11 mouse cellular contexts compared by ENCODE assay signal in the genomic region with DNA sequence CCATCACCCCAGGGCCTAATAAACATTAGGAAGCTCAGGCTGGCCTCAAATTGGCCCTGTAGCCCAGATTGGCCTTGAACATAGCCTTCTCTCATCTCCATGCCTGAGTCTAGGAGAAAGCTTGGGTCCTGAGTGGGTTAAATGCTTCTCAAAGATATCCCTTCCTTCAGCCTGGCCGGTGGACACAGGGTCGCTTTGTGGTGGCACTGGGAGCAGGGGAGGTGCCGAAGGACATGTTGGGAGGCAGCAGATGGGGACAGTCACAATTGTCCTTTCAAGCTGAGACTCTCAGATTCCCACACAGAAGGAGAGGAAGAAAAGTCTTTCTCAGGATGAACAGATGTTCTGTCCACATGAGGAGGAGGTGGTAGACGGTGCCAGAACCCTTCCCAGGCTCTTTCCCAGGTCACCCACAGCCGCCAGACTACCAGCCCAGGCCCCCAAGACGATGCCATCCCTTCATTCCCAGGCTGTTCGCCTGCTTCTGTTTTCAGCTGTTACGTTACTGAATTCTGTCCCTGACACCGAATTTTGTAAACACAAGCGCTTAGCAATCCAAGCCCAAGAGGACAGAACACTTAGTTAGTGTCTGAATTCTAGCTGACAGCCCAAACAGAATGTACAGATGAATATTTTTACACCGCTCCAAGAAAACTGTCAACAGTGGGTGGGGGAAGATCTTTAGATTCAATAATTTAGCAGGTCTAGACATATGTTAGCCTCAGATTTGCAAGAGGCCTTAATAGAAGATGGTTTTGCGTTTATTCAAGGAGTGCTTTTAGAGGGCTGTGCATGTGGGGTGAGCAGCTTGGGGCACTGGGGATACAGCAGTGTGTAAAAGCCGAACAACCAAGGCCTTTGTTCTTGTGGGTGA. TPM values are rescaled to one million over a fixed set of nuclear protein-coding genes. Genes with fewer than 3 reads are reported as not detected.
DNase-seq lines count a peak whose midpoint lies in the region; ATAC-seq lines count a peak whose summit lies in the region.
"Had no signal": no experiment of that assay in that cellular context is flagged by ENCODE, and none has a peak within 500 bp of the region (broad histone marks: within the 10 kb centered on the region; RNA-seq: fewer than 3 reads in every experiment).

No protein-coding gene starts in this region.

- H3K27ac ChIP-seq in forebrain, embryonic 14.5 days (ENCODE audit: low read depth, low read length) = peak overlapping the region; percentile 45
- no peak overlapping the region for H3K27ac ChIP-seq in forebrain, embryonic 12.5 days
- no peak overlapping the region for H3K27ac ChIP-seq in midbrain, embryonic 11.5 days (ENCODE audit: low read depth, low read length)
- H3K27ac ChIP-seq in midbrain, embryonic 14.5 days (replicated peaks; ENCODE audit: low read depth, low read length) = no peak overlapping the region
- H3K27ac ChIP-seq: hindbrain, embryonic 15.5 days; limb, embryonic 13.5 days; lung, embryonic 15.5 days had no signal

- DNase-seq in forebrain, embryonic 14.5 days (ENCODE audit: low spot score) = peak; percentile 79
- DNase-seq in midbrain, embryonic 11.5 days (ENCODE audit: low spot score, missing footprints) = peak; percentile 81
- DNase-seq in midbrain, embryonic 14.5 days = no peak
- peak; percentile 44 to 52 for DNase-seq in layer of hippocampus, postnatal 10 days (ENCODE audit: low spot score in 2 of 2)
- peak; percentile 52 for DNase-seq in right cerebral cortex, postnatal 25 days
- DNase-seq in thymus, postnatal 25 days = no peak
- no peak for DNase-seq in urinary bladder, adult 18-20 months (ENCODE audit: low spot score in 2 of 2)

- ATAC-seq in forebrain, embryonic 14.5 days = peak; percentile 79
- ATAC-seq in forebrain, embryonic 12.5 days (ENCODE audit: low FRiP score) = no peak
- ATAC-seq in midbrain, embryonic 11.5 days (ENCODE audit: low FRiP score) = no peak
- no peak for ATAC-seq in midbrain, embryonic 14.5 days (ENCODE audit: low FRiP score, low TSS enrichment)

- H3K9ac ChIP-seq in forebrain, embryonic 14.5 days (ENCODE audit: low read length) = no peak overlapping the region
- H3K9ac ChIP-seq in forebrain, embryonic 12.5 days = no peak overlapping the region
- no peak overlapping the region for H3K9ac ChIP-seq in midbrain, embryonic 11.5 days (ENCODE audit: low read length)
- no peak overlapping the region for H3K9ac ChIP-seq in midbrain, embryonic 14.5 days (replicated peaks; ENCODE audit: low read length)
- H3K9ac ChIP-seq: hindbrain, embryonic 15.5 days; limb, embryonic 13.5 days; lung, embryonic 15.5 days had no signal

- peaks cover 15% of the 10 kb centered on the region for H3K4me1 ChIP-seq in forebrain, embryonic 14.5 days (ENCODE audit: control insufficient read depth, insufficient read depth, low read length)
- peaks cover 16% of the 10 kb centered on the region for H3K4me1 ChIP-seq in forebrain, embryonic 12.5 days
- H3K4me1 ChIP-seq in midbrain, embryonic 11.5 days (ENCODE audit: control insufficient read depth, insufficient read depth, low read length) = peaks cover 10% of the 10 kb centered on the region
- H3K4me1 ChIP-seq in midbrain, embryonic 14.5 days (ENCODE audit: control insufficient read depth, insufficient read depth, low read length) = peaks cover 26% of the 10 kb centered on the region

- no peaks in the 10 kb centered on the region for H3K9me3 ChIP-seq in forebrain, embryonic 14.5 days (replicated peaks; ENCODE audit: control insufficient read depth, low read length)
- H3K9me3 ChIP-seq in forebrain, embryonic 12.5 days = no peaks in the 10 kb centered on the region
- H3K9me3 ChIP-seq in midbrain, embryonic 11.5 days (ENCODE audit: control insufficient read depth, low read length) = no peaks in the 10 kb centered on the region
- H3K9me3 ChIP-seq in midbrain, embryonic 14.5 days (ENCODE audit: control insufficient read depth, low read length) = no peaks in the 10 kb centered on the region
- H3K9me3 ChIP-seq: hindbrain, embryonic 15.5 days; limb, embryonic 13.5 days; lung, embryonic 15.5 days had no signal

- H3K27me3 ChIP-seq in forebrain, embryonic 14.5 days (replicated peaks; ENCODE audit: control insufficient read depth, insufficient read depth, low read length) = 0 out of 2 replicates have a peak, but pooled peaks cover 12% of the 10 kb centered on the region
- H3K27me3 ChIP-seq in forebrain, embryonic 12.5 days = peaks cover 44% of the 10 kb centered on the region
- H3K27me3 ChIP-seq in midbrain, embryonic 11.5 days (ENCODE audit: control insufficient read depth, insufficient read depth, low read length) = no peaks in the 10 kb centered on the region
- H3K27me3 ChIP-seq in midbrain, embryonic 14.5 days (ENCODE audit: control insufficient read depth, insufficient read depth, low read length) = no peaks in the 10 kb centered on the region
- H3K27me3 ChIP-seq: hindbrain, embryonic 15.5 days; limb, embryonic 13.5 days; lung, embryonic 15.5 days had no signal

- H3K4me3 ChIP-seq in forebrain, embryonic 14.5 days (ENCODE audit: low read depth, low read length) = no peak overlapping the region
- H3K4me3 ChIP-seq in forebrain, embryonic 12.5 days (replicated peaks) = no peak overlapping the region
- no peak overlapping the region for H3K4me3 ChIP-seq in midbrain, embryonic 11.5 days (ENCODE audit: low read depth, low read length)
- no peak overlapping the region for H3K4me3 ChIP-seq in midbrain, embryonic 14.5 days (replicated peaks; ENCODE audit: low read depth, low read length)
- H3K4me3 ChIP-seq: hindbrain, embryonic 15.5 days; limb, embryonic 13.5 days; lung, embryonic 15.5 days had no signal

- H3K4me2 ChIP-seq in forebrain, embryonic 14.5 days (ENCODE audit: low read length) = no peak overlapping the region
- no peak overlapping the region for H3K4me2 ChIP-seq in forebrain, embryonic 12.5 days
- H3K4me2 ChIP-seq in midbrain, embryonic 11.5 days = no peak overlapping the region
- H3K4me2 ChIP-seq in midbrain, embryonic 14.5 days (ENCODE audit: low read length) = no peak overlapping the region
- H3K4me2 ChIP-seq: hindbrain, embryonic 15.5 days; limb, embryonic 13.5 days; lung, embryonic 15.5 days had no signal

- no peaks in the 10 kb centered on the region for H3K36me3 ChIP-seq in forebrain, embryonic 14.5 days (ENCODE audit: control insufficient read depth, insufficient read depth, low read length)
- no peaks in the 10 kb centered on the region for H3K36me3 ChIP-seq in forebrain, embryonic 12.5 days (replicated peaks)
- no peaks in the 10 kb centered on the region for H3K36me3 ChIP-seq in midbrain, embryonic 11.5 days (ENCODE audit: control insufficient read depth, insufficient read depth, low read length)
- no peaks in the 10 kb centered on the region for H3K36me3 ChIP-seq in midbrain, embryonic 14.5 days (ENCODE audit: control insufficient read depth, insufficient read depth, low read length)
- H3K36me3 ChIP-seq: hindbrain, embryonic 15.5 days; limb, embryonic 13.5 days; lung, embryonic 15.5 days had no signal

- WGBS in forebrain, embryonic 14.5 days = 59% methylated on average over 13 of the region's 13 CpGs
- 74% methylated on average over 13 of the region's 13 CpGs for WGBS in forebrain, embryonic 12.5 days
- WGBS in midbrain, embryonic 11.5 days = 81% methylated on average over 13 of the region's 13 CpGs
- 76% methylated on average over 13 of the region's 13 CpGs for WGBS in midbrain, embryonic 14.5 days

RNA-seq across cellular contexts. Expression of a gene that starts 23.2 kb away (rescaled TPM):
- 2.3 and 3.8 TPM in 2 replicates for polyA plus RNA-seq in forebrain, embryonic 14.5 days (2014; fragmentation: Nextera tagmentation; extraction: Ambion mirVana)
- polyA plus RNA-seq in forebrain, embryonic 12.5 days (2016; fragmentation: Nextera tagmentation; extraction: Ambion mirVana) = 0.78 and 1.2 TPM in 2 replicates
- 1.5 and 1.7 TPM in 2 replicates for polyA plus RNA-seq in midbrain, embryonic 11.5 days (2014; fragmentation: Nextera tagmentation; extraction: Ambion mirVana)
- polyA plus RNA-seq in midbrain, embryonic 14.5 days (2014; fragmentation: Nextera tagmentation; extraction: Ambion mirVana) = 10.0 and 10.5 TPM in 2 replicates
- 10 to 100 TPM; 10.7 to 11.2 TPM for total RNA-seq in layer of hippocampus, postnatal 10 days (2021)

Comparison
In these comparisons a context has a peak if more than half of its experiments do, and no peak if none do; other contexts are left out.
1. DNase-seq: peak in forebrain, embryonic 14.5 days (single experiment), midbrain, embryonic 11.5 days (single experiment), layer of hippocampus, postnatal 10 days (2 of 2) and right cerebral cortex, postnatal 25 days (single experiment); none in midbrain, embryonic 14.5 days (single experiment), thymus, postnatal 25 days (single experiment) and urinary bladder, adult 18-20 months (0 of 2).